Mouse (Mus musculus) stomach, postnatal 0 days (tissue): ENCODE measurements at regions not wholly inside any gene's neighbourhood (a gene's known extent, or its start where the extent isn't known, plus 50 kb on each side); places are given as distances from the start of the nearest gene placed in this dataset.
"Not testable (repeated sequence)": the region's sequence is repeated elsewhere in the genome, so short reads cannot be mapped to it uniquely, and the experiment has no call there.

Experiments
- CTCF ChIP-seq: IDR thresholded peaks from 2 replicates; pipeline ENCODE4 v1.5.1; 2016; ENCODE audit warnings: antibody characterized with exemption, low read depth, mild to moderate bottlenecking, moderate library complexity
- EP300 ChIP-seq: optimal IDR thresholded peaks from 2 replicates; pipeline ENCODE3; 2016; ENCODE audit warnings: antibody characterized with exemption

DNA sequence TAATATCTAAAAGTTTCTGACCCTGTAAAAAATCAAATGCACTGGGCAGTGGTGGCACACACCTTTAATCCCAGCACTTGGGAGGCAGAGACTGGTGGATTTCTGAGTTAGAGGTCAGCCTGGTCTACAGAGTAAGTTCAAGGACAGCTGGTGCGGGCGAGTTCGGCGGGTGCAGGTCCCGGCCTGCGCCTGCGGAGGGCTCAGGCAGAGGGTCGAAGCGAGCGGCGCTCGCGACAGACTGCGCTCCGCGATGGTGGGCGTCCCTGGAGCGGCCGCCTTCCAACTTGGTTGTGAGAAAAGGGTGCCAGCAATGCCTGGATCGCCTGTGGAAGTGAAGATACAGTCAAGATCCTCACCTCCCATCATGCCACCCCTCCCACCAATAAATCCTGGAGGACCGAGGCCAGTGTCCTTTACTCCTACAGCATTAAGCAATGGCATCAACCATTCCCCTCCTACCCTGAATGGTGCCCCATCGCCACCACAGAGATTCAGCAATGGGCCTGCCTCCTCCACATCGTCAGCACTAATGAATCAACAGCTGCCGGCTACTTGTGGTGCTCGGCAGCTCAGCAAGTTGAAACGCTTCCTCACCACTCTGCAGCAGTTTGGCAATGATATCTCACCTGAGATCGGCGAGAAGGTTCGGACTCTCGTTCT lies 1577.3 kb upstream of the G6pd2 start:
- TF ChIP-seq EP300, CTCF: not testable (repeated sequence)
